Mouse (Mus musculus) mature B cell (primary cell): Measurements from ENCODE around the gene 5330417C22Rik.
"Not testable (repeated sequence)": the region's sequence is repeated elsewhere in the genome, so short reads cannot be mapped to it uniquely, and the experiment has no call there.

ENCODE experiments used
- in situ Hi-C: fragments of 300-500 bp; cut with MboI; formaldehyde crosslinking; loops from 2 replicates; pipeline ENCODE4 v1.14.3; 2019

The 5330417C22Rik gene

DNA sequence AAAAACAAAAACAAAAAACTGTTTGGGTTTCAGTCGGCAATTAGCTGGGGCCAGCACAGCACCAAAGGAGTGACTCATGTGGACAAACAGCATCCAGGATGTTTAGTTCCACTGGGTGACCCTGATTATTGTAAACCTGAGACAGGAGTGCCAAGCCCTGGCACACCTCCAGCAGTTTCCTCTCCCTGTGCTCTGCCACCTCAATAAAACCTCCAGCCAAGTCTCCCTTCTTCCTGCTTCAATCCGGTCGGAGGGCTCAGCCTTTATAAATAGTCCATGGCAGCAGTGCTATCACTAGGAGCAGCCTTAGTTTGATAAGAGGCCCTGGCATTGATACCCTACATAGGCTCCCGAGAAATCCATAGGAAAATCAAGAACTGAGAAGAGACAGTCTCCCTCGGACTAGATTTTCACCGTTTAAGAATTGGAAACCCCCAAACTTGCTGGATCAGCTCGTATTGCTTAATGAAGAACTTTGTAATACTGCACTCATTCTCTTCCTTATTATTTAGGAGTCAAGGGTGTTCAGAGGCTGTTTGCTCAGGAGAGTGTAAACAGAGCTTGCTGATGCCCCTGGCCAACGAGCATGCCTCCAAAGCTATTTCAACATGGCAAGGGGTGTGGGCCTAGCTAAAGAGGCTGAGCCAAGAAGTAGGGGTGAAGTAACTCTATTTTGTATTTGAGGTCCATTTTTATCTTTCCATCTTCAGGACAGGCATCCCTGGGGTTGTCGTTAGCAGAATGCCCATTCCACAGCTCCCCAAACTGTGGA lies 3.0 kb downstream of the 5330417C22Rik start:
- in situ Hi-C loops, result no loop called here

DNA sequence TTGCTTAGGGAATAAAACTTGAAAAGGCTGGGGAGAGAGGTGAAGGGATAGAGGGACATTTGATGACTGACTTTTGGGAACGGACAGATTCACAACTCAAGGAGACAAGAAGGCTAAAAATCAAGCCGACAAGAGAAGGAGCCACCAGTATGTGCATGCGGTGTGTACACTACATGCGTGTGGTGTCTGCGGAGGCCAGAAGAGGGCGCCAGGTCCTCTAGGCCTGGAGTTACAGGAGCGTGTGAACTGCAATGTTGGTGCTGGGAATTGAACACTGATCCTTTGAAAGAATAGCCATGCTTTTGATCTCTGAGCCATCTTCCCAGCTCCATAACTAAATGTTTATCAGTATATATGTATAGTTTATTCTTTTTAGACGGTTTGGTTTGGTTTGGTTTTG lies 7.8 kb downstream of the 5330417C22Rik start:
- in situ Hi-C loops, result no loop called here

DNA sequence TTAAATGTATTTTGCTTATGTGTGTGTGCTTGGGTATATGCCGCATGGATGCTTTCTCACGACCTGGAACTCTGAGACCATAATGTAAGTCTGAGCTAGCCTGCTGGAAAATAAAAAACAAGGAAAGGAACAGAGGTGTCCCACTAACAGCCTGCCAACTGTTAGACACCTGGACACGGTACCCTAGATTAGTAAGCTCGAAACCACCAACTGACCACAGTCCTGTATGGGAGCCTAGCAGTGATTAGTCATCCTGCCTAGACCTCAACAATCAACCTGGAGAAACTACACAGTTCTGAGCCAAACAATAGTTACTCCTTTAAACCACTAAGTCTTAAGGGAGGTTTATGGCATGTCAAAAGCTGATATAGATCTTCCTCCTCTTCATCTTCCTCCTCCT lies 12.9 kb downstream of the 5330417C22Rik start:
- in situ Hi-C loops, result no loop called here

DNA sequence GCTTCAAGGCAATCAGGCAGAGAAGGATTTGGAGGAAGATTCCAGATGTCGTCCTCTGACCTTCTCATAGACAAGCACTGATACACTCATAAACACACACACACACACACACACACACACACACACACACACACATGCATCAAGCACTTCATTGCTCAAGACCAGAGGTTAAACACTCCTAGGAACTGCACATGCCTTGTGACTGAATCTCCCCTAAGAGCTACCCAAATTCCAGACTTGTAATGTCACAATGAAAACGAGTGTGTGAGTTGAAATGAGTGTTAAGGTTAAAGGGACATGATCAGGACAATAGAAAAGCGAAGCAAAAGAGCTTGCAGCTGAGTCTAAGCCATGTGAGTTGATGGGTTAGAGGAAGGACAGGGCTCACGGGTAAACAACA lies 18.1 kb downstream of the 5330417C22Rik start:
- in situ Hi-C loops, result no loop called here

DNA sequence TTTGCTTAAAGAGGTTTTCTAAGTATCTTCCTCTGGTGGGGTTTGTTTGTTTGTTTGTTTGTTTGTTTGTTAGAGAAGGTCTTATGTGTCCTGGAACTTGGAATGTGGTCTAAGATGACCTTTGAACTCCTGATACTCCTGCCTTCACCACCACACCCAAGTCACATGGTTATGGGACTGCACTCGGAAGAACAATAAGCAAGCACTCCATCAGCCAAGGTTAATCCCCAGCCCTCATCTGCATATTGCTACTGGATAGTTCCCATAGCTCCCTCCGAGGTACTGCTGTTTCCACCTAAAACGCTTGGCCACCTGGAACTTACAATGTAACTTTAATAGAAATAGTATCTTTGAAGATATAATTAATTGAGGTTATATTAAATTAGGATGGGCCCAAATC lies 22.9 kb downstream of the 5330417C22Rik start:
- in situ Hi-C loops, result no loop called here

DNA sequence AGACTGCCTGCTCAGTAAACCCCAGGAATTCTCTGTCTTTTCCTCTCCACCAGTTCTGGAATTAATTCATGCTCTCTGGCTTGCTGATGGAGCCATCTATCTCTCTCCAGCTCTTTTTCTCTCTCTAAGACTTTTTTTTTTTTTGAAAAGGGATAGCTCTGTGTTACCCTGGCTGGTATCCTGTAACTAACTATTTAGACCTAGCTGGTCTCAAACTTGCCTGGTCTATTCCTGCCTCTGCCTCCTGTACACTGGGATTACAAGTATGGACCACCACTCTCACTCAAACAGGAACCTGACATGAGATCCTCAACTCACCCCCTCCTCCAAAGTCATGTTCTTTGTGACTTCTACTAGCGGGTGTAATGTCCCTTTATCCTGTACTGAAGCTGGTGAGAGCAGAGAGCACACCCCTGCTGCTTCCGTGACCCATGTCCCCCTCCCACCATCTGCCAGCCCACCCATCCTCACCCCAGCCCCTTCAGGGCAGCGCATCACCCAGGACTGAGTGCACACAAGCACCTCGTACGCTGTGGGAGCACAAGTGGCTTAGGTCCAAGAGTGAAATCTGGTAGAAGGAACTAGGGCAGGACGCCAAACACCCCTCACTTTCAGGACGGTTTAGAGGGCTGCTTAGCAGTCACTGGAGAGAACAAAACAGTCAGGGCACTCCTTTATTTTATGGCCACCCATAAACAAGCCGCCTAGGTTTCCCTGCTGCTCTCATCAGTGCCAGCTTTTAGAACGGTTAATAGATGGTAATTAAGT lies 25.4 kb downstream of the 5330417C22Rik start:
- in situ Hi-C loops, result no loop called here

DNA sequence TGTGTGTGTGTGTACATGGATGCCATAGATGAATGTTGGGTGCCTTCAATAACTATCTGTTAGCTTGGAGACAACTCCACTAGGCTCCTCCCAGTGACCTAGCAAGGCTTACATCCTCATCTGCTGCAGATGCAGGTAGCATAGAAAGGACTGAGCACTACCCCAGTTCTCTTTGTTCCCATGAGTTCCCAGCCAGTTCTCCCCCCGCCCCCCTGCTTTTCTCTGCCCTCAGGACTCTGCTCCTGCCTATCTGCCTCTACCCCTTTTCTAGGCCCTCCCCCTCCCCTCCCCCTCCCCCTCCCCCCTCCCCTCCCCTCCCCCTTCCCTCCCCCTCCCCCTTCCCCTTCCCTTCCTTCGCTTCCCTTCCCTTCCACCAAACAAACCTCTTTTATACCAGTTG lies 26.2 kb downstream of the 5330417C22Rik start:
- in situ Hi-C loops, result no loop called here

DNA sequence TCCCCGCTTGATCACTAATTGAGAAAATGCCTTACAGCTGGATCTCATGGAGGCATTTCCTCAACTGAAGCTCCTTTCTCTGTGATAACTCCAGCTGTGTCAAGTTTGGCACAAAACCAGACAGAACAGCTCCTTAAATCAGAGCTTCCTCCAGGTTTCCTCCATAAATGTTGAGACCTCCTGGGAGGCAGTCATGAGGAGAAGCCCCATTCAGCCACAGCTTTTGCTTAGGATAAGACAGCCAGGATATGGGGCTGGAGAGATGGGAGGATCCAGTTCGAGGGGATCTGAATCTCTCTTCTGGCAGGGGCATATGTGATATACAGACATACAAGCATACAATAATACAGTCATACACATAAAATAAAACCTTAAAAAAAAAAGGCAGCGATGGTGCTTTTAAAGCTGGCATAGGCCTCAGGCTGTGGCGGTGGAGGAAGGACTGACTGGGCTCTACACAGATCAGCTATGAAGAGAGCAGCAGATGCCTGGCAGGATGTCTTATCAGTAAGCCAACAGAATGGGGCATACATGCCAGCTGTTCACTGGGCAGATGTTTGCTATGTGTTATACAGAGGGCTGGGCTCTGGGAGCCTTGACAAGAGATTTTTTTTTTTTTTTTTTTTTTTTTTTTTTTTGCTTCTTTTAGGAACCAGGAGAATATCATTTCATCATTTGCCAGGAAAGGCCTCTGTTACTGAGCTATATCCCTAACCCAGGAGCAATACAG lies 27.4 kb downstream of the 5330417C22Rik start:
- in situ Hi-C loops, result no loop called here

DNA sequence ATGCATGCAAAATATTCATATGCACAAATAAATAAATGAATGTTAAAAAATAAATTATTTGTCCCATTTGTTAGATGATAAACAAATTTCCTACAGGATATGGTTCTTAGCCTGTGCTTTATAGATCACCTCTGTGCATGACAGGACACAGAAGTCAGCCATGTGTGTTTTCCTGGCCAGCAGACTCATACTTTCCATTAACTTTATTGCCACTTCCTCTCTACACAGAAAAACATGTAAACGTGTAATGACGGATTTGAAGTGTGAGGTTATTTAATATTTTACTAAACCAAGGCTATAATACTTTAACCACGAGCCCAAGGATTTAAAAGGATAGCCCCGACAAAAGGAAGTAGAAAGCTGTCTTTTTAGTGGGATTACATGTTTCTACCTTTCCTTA lies 32.4 kb downstream of the 5330417C22Rik start:
- in situ Hi-C loops, result no loop called here

DNA sequence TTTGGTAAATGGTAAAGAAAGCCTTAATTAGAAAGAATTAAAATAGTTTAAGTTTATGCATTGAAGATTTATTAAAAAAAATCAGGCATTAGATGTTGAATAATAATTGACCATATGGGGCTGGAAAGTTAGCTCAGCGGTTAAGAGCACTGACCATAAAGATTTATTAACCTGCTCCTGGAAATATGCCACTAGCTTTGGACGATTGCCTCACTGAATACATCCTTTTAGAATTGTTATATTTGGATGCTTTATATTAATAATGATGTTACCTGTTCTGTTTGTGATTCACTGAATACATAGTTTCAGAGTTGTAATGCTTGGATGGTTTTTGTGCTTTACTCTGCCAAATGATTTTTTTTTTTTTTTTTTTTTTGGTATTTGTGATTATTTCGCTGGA lies 34.9 kb downstream of the 5330417C22Rik start:
- in situ Hi-C loops, result not testable (repeated sequence)

DNA sequence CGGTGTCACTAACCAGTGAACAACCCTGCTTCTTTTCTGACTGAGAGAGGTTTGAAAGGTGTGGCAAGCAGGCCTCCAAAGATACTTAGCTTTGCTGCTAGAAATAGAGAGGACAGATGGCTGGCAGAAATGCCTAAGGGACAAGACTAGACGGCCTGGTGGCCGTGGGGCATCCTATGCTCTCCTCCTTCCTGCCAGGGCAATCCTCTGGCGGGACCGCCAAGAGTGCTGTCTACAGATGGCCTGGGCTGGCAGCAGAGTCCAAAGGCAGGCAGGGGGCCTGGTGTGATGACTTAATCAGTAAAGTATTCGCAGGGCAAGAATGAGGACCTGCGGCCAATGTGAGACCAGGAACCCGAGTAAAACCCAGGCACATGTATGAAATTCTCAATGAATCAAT lies 36.5 kb downstream of the 5330417C22Rik start:
- in situ Hi-C loops, result no loop called here

DNA sequence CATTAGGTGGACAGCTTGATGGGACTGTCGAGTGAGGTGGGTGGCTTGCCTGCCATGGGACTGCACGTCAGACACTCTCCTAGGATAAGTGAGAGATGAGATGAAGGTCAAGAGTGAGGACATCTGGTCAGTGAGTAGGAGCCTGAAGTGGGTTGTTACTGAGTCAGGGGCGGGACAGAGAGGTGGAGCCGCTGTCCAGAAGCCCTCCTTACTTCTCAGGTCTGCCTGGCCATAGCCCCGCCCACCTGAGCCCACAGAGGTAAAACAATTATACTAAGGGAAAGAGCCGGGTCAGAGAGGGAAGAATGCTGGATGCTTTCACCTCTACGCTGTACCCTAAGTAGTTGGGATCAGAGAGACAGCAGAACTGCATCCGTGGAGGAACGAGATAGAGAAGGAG lies 38.7 kb downstream of the 5330417C22Rik start:
- in situ Hi-C loops, result no loop called here

DNA sequence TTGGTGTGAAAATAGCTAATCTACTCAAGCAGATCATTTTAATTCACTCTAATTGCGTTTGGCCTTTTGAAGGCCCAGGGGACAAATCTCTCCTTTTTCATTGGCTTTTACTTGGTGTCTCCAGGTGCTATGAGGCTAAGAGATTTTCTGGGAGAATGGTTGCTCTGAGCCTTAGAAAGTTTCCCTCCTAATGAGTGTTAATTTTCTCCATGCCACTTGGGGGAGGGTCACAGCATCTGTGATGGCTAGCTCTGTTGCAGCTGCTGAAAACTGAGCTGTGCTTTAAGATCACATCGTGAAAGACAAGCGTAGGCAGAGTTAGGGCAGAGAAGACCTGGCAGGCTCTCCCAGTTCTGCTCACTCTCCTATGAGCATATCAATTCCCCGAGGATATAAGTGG lies 40.9 kb downstream of the 5330417C22Rik start:
- in situ Hi-C loops, result no loop called here

DNA sequence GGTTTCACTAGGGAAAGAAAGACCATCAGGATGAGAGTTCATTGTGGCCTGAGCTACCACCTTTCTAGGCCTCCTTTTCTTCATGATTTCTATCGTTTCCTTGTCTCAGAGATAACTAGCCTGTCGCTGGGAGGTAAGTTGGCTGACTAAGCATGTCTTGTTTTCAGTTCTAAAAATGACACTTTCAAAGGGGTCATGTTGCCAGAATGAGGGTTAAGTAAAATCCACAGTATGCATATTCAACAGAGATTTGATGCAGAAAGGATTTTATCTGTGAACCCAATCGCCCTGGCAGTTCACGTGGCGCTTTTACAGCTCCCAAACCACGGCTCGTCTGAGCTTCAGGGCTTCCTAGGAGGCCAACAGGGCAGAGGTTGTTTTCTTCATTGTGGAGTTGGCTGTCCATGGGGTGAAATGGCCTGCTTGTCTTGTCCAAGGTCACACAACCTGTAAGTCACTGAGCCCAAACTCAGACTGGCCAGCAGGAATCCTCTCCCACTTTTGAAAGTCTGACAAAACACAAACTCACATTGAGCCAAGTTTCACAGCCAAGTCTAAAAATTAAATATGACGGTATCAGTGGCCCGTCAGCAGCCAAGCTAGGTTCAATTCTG lies 41.4 kb downstream of the 5330417C22Rik start:
- in situ Hi-C loops, result no loop called here

DNA sequence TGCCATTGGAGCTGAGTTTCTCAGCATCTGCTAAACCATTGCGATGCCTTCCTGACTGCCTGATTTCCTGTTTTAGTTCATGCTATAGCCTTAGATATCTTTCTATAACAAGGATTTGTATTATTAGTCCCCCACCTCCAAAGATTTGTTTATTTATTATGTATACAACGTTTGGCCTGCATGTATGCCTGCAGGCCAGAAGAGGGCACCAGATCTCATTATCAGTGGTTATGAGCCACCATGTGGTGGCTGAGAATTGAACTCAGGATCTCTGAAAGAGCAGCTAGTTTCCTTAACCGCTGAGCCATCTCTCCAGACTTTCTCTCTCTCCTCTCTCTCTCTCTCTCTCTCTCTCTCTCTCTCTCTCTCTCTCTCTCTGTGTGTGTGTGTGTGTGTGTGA lies 46.4 kb downstream of the 5330417C22Rik start:
- in situ Hi-C loops, result no loop called here

DNA sequence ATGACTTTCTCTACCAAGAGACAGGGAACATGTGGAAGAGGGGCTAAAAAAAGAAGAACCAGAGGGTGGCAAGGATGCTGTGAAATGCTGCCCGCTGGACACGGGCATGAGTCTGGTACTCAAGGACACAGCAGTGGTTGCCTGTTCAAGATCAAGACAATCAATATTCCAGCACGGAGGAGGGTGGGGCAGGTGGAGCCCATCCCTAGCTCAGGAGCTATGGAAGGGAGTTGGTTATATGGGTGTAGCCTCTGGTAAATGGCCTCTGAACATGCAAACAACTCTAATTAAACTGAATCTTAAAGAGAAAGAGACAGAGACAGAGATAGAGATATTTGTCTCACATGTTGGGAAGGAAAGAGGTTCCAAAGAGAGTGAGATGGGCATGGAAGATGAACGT lies 51.6 kb downstream of the 5330417C22Rik start:
- in situ Hi-C loops, result no loop called here

DNA sequence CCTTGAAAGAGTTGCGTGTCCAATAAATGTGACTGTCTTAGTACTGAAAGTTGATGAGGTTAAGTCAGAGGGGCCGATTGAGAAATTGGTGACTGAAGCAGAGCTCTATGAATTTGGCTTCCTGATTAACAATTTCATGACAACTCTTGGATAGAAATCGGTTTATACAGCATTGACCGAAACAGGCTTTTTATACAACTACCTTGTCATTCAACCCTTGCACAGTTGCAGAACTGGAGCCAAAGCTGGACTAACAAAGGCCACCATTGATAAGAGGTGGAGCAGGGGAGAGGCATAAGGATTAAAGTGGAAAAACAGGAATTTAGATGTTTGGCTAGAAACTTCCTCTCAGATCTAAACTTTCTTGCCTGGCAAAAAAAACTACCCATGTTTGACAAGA lies 57.5 kb downstream of the 5330417C22Rik start:
- in situ Hi-C loops, result no loop called here

DNA sequence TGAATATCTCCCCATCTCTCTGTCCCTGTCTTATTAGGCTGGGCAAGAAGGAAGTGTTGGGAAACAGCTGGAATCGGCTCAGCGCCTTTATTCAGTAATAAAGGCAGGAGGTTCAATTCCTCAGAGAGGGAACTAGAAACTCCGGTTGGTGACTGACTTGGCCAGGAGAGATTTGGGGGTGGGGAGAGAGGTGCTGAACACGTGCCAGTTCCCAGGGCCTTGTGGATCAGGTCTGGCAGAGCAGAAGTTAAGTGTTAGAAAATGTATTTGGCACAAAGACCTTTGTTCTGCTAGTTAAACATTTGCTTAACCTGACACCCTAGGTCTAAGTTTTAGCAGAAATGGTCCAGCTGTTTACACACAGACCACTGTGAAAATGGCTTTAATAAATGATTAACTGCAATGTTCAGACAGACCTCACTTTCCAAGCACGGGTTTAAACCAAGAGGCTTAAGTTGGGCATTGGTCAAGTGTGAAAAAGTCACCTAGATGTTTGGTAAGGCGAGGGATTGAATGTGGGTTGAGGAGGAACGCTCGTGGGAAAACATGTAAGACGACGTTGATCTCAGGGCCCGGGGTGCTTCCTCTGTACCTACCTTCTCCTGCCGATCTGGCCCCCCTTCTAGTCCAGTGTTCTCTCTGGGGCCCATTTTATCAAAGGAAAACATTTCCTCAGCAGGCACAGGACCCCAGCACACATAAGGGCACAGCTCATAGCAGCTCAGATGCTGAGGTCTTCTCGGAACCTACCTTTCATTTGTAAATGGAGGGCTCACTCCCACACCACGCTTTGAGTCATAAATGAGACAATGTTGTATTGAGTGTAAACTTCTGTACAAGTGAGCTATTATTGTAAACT lies 59.3 kb downstream of the 5330417C22Rik start:
- in situ Hi-C loops, result no loop called here

DNA sequence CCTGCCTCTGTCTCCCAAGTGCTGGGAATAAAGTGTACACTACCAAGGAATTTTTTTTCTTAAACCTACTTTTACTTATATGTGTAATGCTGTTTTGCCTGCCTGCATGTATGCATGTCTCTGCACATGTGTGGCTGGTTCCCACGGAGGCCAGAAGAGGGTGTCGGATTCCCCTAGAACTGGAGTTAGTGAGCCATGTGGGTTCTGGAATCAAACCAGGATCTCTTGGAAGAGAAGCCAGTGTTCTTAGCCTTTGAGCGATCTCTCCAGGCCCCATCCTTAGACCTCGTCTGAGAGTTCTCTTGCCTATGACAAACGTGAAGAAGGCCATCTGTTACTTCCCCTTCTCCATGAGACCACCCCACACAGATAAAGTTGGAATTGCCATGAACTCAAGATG lies 60.8 kb downstream of the 5330417C22Rik start:
- in situ Hi-C loops, result no loop called here

DNA sequence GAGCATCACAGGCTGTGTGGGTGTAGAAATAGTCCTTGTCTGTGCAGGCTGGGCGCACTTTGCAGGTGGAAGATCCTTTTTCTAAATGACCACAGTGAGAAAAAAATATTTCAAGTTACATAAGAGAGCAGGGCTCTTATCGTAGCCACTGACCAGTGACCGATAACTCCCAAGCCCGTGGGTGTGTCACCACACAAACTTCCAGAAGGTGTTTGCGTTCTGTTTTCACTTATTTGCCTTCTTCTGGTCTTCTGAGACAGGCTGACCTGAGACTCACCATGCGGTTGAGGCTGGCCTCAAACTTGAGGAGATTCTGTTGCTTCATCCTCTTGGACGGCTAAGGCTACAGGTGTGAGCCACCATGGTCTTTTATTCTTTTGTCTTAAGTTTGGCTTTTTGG lies 61.4 kb downstream of the 5330417C22Rik start:
- in situ Hi-C loops, result no loop called here

DNA sequence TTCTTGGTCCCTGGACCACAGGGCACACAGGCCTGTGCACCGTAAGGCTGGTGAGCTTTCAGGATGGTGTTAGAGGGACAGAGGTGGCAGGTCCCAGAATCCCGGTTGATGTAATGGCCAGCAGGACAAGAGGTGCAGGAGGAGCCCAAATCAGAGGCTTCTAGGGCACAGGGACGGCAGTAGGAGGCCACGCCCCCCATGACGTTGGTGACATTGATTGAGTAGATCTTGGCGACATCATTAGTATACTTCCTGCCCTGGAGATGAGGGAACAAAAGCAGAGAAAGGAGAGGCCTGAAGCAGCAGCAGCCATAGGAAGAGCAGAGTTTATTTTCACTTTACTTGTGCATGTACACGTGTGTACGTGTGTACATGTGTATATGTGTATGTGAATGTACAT lies 68.6 kb downstream of the 5330417C22Rik start:
- in situ Hi-C loops, result no loop called here
